Mouse (Mus musculus): ENCODE data around the gene Pkd1l2. TPM values are rescaled to one million over a fixed set of nuclear protein-coding genes. Genes with fewer than 3 reads are reported as not detected.
A peak's percentile ranks its signal among the peaks of the same experiment; 100 is the strongest.

Gene Pkd1l2
- polyA plus RNA-seq, 1 experiment from 2014 or later = 0.48 TPM

GRCm38 (mm10) chr8:117115676-117116446, 33.6 kb upstream of the Pkd1l2 start:
- WGBS = 16% methylated on average over 13 of the region's 13 CpGs
- Histone ChIP-seq H3K4me2 (ENCODE audit: low read depth, low read length) (peak overlapping the region; percentile 33; the same call in 1 of the 2 replicates), H3K9ac (ENCODE audit: low read length) (no peak overlapping the region), H3K9me3 (replicated peaks; ENCODE audit: control insufficient read depth, low read length) (no peaks in the 10 kb centered on the region), H3K4me1 (ENCODE audit: control insufficient read depth, insufficient read depth, low read length) (peaks cover 8% of the 10 kb centered on the region; the same call in 1 of the 2 replicates), H3K27ac (ENCODE audit: low read length) (peak overlapping the region; percentile 94), H3K4me3 (replicated peaks; ENCODE audit: low read length) (no peak overlapping the region), H3K27me3 (ENCODE audit: control insufficient read depth, insufficient read depth, low read length) (no peaks in the 10 kb centered on the region), H3K36me3 (ENCODE audit: control insufficient read depth, insufficient read depth, low read length) (no peaks in the 10 kb centered on the region)
- peak; percentile 68 for ATAC-seq (ENCODE audit: insufficient read depth, low FRiP score)

GRCm38 (mm10) chr8:117115094-117115493, 32.8 kb upstream of the Pkd1l2 start:
- Histone ChIP-seq H3K4me1 (ENCODE audit: control insufficient read depth, insufficient read depth, low read length) (peaks cover 8% of the 10 kb centered on the region; the same call in 1 of the 2 replicates), H3K9ac (ENCODE audit: low read length) (no peak overlapping the region), H3K9me3 (replicated peaks; ENCODE audit: control insufficient read depth, low read length) (no peaks in the 10 kb centered on the region), H3K27me3 (ENCODE audit: control insufficient read depth, insufficient read depth, low read length) (no peaks in the 10 kb centered on the region), H3K4me2 (ENCODE audit: low read depth, low read length) (peak overlapping the region; percentile 33; the same call in 1 of the 2 replicates), H3K4me3 (replicated peaks; ENCODE audit: low read length) (no peak overlapping the region), H3K36me3 (ENCODE audit: control insufficient read depth, insufficient read depth, low read length) (no peaks in the 10 kb centered on the region), H3K27ac (ENCODE audit: low read length) (peak overlapping the region; percentile 94)
- no peak for ATAC-seq (ENCODE audit: insufficient read depth, low FRiP score)
- 34% methylated on average over 6 of the region's 6 CpGs for WGBS

GRCm38 (mm10) chr8:117112261-117112660, 30.0 kb upstream of the Pkd1l2 start:
- ATAC-seq (ENCODE audit: insufficient read depth, low FRiP score) = peak; percentile 85; the same call in 1 of the 2 replicates
- 45% methylated on average over 8 of the region's 8 CpGs for WGBS
- Histone ChIP-seq H3K27me3 (ENCODE audit: control insufficient read depth, insufficient read depth, low read length) (no peaks in the 10 kb centered on the region), H3K27ac (ENCODE audit: low read length) (peak overlapping the region; percentile 70), H3K36me3 (ENCODE audit: control insufficient read depth, insufficient read depth, low read length) (no peaks in the 10 kb centered on the region), H3K9me3 (replicated peaks; ENCODE audit: control insufficient read depth, low read length) (0 out of 2 replicates have a peak, but pooled peaks cover 5% of the 10 kb centered on the region), H3K4me2 (ENCODE audit: low read depth, low read length) (no peak overlapping the region), H3K4me3 (replicated peaks; ENCODE audit: low read length) (no peak overlapping the region), H3K9ac (ENCODE audit: low read length) (no peak overlapping the region), H3K4me1 (ENCODE audit: control insufficient read depth, insufficient read depth, low read length) (peaks cover 4% of the 10 kb centered on the region; the same call in 1 of the 2 replicates)

GRCm38 (mm10) chr8:117111641-117112040, 29.4 kb upstream of the Pkd1l2 start:
- ATAC-seq (ENCODE audit: insufficient read depth, low FRiP score) = no peak
- H3K4me2 ChIP-seq (ENCODE audit: low read depth, low read length) = no peak overlapping the region

GRCm38 (mm10) chr8:117109801-117110390, 27.6 kb upstream of the Pkd1l2 start:
- 0 out of 2 replicates have a peak, but pooled peaks cover 5% of the 10 kb centered on the region for H3K9me3 ChIP-seq (replicated peaks; ENCODE audit: control insufficient read depth, low read length)
- no peak overlapping the region for H3K4me2 ChIP-seq (ENCODE audit: low read depth, low read length)
- H3K4me1 ChIP-seq (ENCODE audit: control insufficient read depth, insufficient read depth, low read length) = no peaks in the 10 kb centered on the region; the same call in 1 of the 2 replicates
- H3K27ac ChIP-seq (ENCODE audit: low read length) = no peak overlapping the region
- H3K27me3 ChIP-seq (ENCODE audit: control insufficient read depth, insufficient read depth, low read length) = no peaks in the 10 kb centered on the region
- no peak for ATAC-seq (ENCODE audit: insufficient read depth, low FRiP score)
- no peak overlapping the region for H3K4me3 ChIP-seq (replicated peaks; ENCODE audit: low read length)
- 47% methylated on average over 16 of the region's 16 CpGs for WGBS
- no peaks in the 10 kb centered on the region for H3K36me3 ChIP-seq (ENCODE audit: control insufficient read depth, insufficient read depth, low read length)
- no peak overlapping the region for H3K9ac ChIP-seq (ENCODE audit: low read length)

More at GRCm38 (mm10) chr8:117111641-117112040, 29.4 kb upstream of the Pkd1l2 start:
- H3K27ac ChIP-seq (ENCODE audit: low read length) = peak overlapping the region; percentile 70
- H3K36me3 ChIP-seq (ENCODE audit: control insufficient read depth, insufficient read depth, low read length) = no peaks in the 10 kb centered on the region
- peaks cover 4% of the 10 kb centered on the region; the same call in 1 of the 2 replicates for H3K4me1 ChIP-seq (ENCODE audit: control insufficient read depth, insufficient read depth, low read length)
- H3K9ac ChIP-seq (ENCODE audit: low read length) = no peak overlapping the region
- H3K27me3 ChIP-seq (ENCODE audit: control insufficient read depth, insufficient read depth, low read length) = no peaks in the 10 kb centered on the region
- H3K4me3 ChIP-seq (replicated peaks; ENCODE audit: low read length) = no peak overlapping the region
- 66% methylated on average over 3 of the region's 3 CpGs for WGBS
- H3K9me3 ChIP-seq (replicated peaks; ENCODE audit: control insufficient read depth, low read length) = 0 out of 2 replicates have a peak, but pooled peaks cover 5% of the 10 kb centered on the region

- Histone ChIP-seq H3K4me3 (replicated peaks; ENCODE audit: low read length) (no peak overlapping the region), H3K4me2 (ENCODE audit: low read depth, low read length) (no peak overlapping the region), H3K9ac (ENCODE audit: low read length) (no peak overlapping the region), H3K27ac (ENCODE audit: low read length) (no peak overlapping the region), H3K27me3 (ENCODE audit: control insufficient read depth, insufficient read depth, low read length) (no peaks in the 10 kb centered on the region), H3K36me3 (ENCODE audit: control insufficient read depth, insufficient read depth, low read length) (no peaks in the 10 kb centered on the region), H3K9me3 (replicated peaks; ENCODE audit: control insufficient read depth, low read length) (0 out of 2 replicates have a peak, but pooled peaks cover 5% of the 10 kb centered on the region), H3K4me1 (ENCODE audit: control insufficient read depth, insufficient read depth, low read length) (no peaks in the 10 kb centered on the region; the same call in 1 of the 2 replicates)
- WGBS = 92% methylated on average over 19 of the region's 19 CpGs
- ATAC-seq (ENCODE audit: insufficient read depth, low FRiP score) = no peak
These were observed 26.9 kb upstream of the Pkd1l2 start for GRCm38 (mm10) chr8:117109018-117109711.

- Histone ChIP-seq H3K4me1 (ENCODE audit: control insufficient read depth, insufficient read depth, low read length) (no peaks in the 10 kb centered on the region; the same call in 1 of the 2 replicates), H3K27ac (ENCODE audit: low read length) (no peak overlapping the region), H3K4me3 (replicated peaks; ENCODE audit: low read length) (no peak overlapping the region), H3K9me3 (replicated peaks; ENCODE audit: control insufficient read depth, low read length) (peaks cover 5% of the 10 kb centered on the region; the same call in 1 of the 2 replicates), H3K4me2 (ENCODE audit: low read depth, low read length) (no peak overlapping the region), H3K27me3 (ENCODE audit: control insufficient read depth, insufficient read depth, low read length) (no peaks in the 10 kb centered on the region), H3K36me3 (ENCODE audit: control insufficient read depth, insufficient read depth, low read length) (no peaks in the 10 kb centered on the region), H3K9ac (ENCODE audit: low read length) (no peak overlapping the region)
- no peak for ATAC-seq (ENCODE audit: insufficient read depth, low FRiP score)
- WGBS = 11% methylated on average over 9 of the region's 9 CpGs
These were observed 25.3 kb upstream of the Pkd1l2 start for GRCm38 (mm10) chr8:117107533-117107932.

GRCm38 (mm10) chr8:117097564-117098191, 15.4 kb upstream of the Pkd1l2 start:
- H3K4me3 ChIP-seq (replicated peaks; ENCODE audit: low read length) = no peak overlapping the region
- no peaks in the 10 kb centered on the region for H3K27me3 ChIP-seq (ENCODE audit: control insufficient read depth, insufficient read depth, low read length)
- no peaks in the 10 kb centered on the region for H3K36me3 ChIP-seq (ENCODE audit: control insufficient read depth, insufficient read depth, low read length)
- peak overlapping the region; percentile 28; the same call in 1 of the 2 replicates for H3K27ac ChIP-seq (ENCODE audit: low read length)
- H3K4me2 ChIP-seq (ENCODE audit: low read depth, low read length) = peak overlapping the region; percentile 20
- peaks cover 4% of the 10 kb centered on the region; the same call in 1 of the 2 replicates for H3K4me1 ChIP-seq (ENCODE audit: control insufficient read depth, insufficient read depth, low read length)
- ATAC-seq (ENCODE audit: insufficient read depth, low FRiP score) = peak; percentile 41; the same call in 1 of the 2 replicates
- 37% methylated on average over 11 of the region's 11 CpGs for WGBS
- H3K9ac ChIP-seq (ENCODE audit: low read length) = no peak overlapping the region
- H3K9me3 ChIP-seq (replicated peaks; ENCODE audit: control insufficient read depth, low read length) = peaks cover 7% of the 10 kb centered on the region; the same call in 1 of the 2 replicates
